Mouse (Mus musculus): Measurements from ENCODE around the gene Mpp5. TPM values are rescaled to one million over a fixed set of nuclear protein-coding genes. Genes with fewer than 3 reads are reported as not detected.

Gene Mpp5
- polyA plus RNA-seq, 1 experiment, result 2.6 TPM

DNA sequence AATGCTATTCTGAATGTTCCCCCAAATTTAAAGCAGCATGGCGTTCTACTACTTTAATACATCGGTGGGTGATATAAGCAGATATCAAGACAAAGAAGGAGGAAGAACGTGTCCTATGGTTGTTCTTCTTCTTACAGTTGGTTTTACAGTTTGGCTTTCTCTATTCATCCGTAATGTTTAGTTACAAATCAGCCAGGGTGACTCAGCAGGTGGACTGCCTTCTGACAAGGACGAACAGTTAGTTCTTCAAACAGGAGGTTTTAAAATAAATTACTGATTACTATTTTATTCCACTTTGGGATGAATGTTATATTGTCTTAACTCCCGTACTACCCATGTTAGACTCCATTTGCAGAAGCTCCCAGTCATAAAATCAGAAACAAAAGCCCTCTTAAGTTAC lies 2.5 kb upstream of the Mpp5 start:
- Histone ChIP-seq H3ac (ENCODE audit: control insufficient read depth, insufficient read length, low read depth) (no peak overlapping the region), H3K36me3 (ENCODE audit: control insufficient read depth, insufficient read depth) (no peaks in the 10 kb centered on the region), H3K79me3 (ENCODE audit: low read depth) (peaks cover 12% of the 10 kb centered on the region), H3K27me3 (ENCODE audit: control insufficient read depth, insufficient read depth, insufficient read length) (no peaks in the 10 kb centered on the region), H3K4me3 (ENCODE audit: insufficient read depth, poor library complexity, severe bottlenecking) (no peak overlapping the region), H3K79me2 (ENCODE audit: control insufficient read depth, insufficient read depth) (peaks cover 21% of the 10 kb centered on the region)
- TF ChIP-seq MAX (IDR thresholded peaks at IDR 0.05), result no peak
- no peak for TF ChIP-seq USF1 (IDR thresholded peaks at IDR 0.05; ENCODE audit: low read depth)
- no peak for TF ChIP-seq MYOG (IDR thresholded peaks at IDR 0.05; ENCODE audit: control insufficient read depth, extremely low read depth, insufficient read length)
- TF ChIP-seq CEBPB (IDR thresholded peaks at IDR 0.05; ENCODE audit: low read depth), result no peak
- no peak for TF ChIP-seq FOSL1 (IDR thresholded peaks at IDR 0.05; ENCODE audit: insufficient read depth, low read length, poor library complexity, severe bottlenecking)
- no peak for TF ChIP-seq CTCF (IDR thresholded peaks at IDR 0.05; ENCODE audit: control insufficient read depth, insufficient read depth, insufficient read length)
- no peak for TF ChIP-seq MYOD1 (IDR thresholded peaks at IDR 0.05; ENCODE audit: control insufficient read depth, insufficient read length, low read depth)

DNA sequence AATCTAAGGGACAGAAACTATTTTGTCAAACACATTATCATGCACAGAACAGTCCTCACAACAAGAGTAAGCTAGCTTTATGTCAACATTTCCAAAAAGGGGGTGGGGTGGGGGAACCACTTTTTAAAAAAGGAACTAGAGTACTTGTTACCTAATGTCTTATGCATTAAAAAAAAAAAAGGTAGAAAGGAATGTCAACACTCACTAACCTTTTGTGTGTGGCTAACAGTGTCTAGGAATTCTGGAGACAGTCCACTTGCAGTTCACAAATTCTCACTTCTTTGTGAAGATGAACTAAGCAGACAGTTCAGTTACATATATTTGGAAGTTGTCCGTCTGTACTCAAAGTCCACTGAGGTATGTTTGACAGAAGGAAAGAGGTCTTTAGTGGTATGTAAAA lies 1.3 kb upstream of the Mpp5 start:
- TF ChIP-seq MYOD1 (IDR thresholded peaks at IDR 0.05; ENCODE audit: control insufficient read depth, insufficient read length, low read depth) (no peak), CEBPB (IDR thresholded peaks at IDR 0.05; ENCODE audit: low read depth) (no peak), MYOG (IDR thresholded peaks at IDR 0.05; ENCODE audit: control insufficient read depth, extremely low read depth, insufficient read length) (no peak), USF1 (IDR thresholded peaks at IDR 0.05; ENCODE audit: low read depth) (no peak), MAX (IDR thresholded peaks at IDR 0.05) (no peak), CTCF (IDR thresholded peaks at IDR 0.05; ENCODE audit: control insufficient read depth, insufficient read depth, insufficient read length) (no peak), FOSL1 (IDR thresholded peaks at IDR 0.05; ENCODE audit: insufficient read depth, low read length, poor library complexity, severe bottlenecking) (no peak)
- Histone ChIP-seq H3K27me3 (ENCODE audit: control insufficient read depth, insufficient read depth, insufficient read length) (no peaks in the 10 kb centered on the region), H3K79me2 (ENCODE audit: control insufficient read depth, insufficient read depth) (peaks cover 32% of the 10 kb centered on the region), H3K4me3 (ENCODE audit: insufficient read depth, poor library complexity, severe bottlenecking) (no peak overlapping the region), H3K36me3 (ENCODE audit: control insufficient read depth, insufficient read depth) (no peaks in the 10 kb centered on the region), H3ac (ENCODE audit: control insufficient read depth, insufficient read length, low read depth) (no peak overlapping the region), H3K79me3 (ENCODE audit: low read depth) (peaks cover 18% of the 10 kb centered on the region)

DNA sequence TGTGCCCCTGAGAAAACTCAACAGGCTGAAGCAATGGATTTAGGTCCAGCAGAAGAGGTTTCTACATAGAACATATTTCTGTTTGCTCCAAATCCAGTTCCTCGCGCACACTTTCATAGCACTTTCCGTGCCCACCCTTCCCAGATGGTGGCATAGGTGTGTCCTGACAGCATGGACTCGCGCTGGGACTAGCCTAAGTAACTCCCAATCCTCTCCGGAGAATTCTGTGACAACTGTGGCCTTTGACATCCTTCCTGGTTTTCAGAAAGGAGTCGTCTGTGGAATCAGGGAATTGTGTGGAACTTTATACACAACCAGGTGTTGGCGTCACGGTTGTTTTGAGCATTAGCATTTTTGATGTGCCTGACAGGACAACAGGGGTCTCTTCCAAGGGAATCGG lies 594 bp upstream of the Mpp5 start:
- Histone ChIP-seq H3K79me2 (ENCODE audit: control insufficient read depth, insufficient read depth) (peaks cover 39% of the 10 kb centered on the region), H3ac (ENCODE audit: control insufficient read depth, insufficient read length, low read depth) (peak overlapping the region; percentile 64), H3K36me3 (ENCODE audit: control insufficient read depth, insufficient read depth) (no peaks in the 10 kb centered on the region), H3K4me3 (ENCODE audit: insufficient read depth, poor library complexity, severe bottlenecking) (peak overlapping the region; percentile 26), H3K27me3 (ENCODE audit: control insufficient read depth, insufficient read depth, insufficient read length) (no peaks in the 10 kb centered on the region), H3K79me3 (ENCODE audit: low read depth) (peaks cover 22% of the 10 kb centered on the region)
- no peak for TF ChIP-seq USF1 (IDR thresholded peaks at IDR 0.05; ENCODE audit: low read depth)
- no peak for TF ChIP-seq MAX (IDR thresholded peaks at IDR 0.05)
- no peak for TF ChIP-seq MYOG (IDR thresholded peaks at IDR 0.05; ENCODE audit: control insufficient read depth, extremely low read depth, insufficient read length)
- TF ChIP-seq MYOD1 (IDR thresholded peaks at IDR 0.05; ENCODE audit: control insufficient read depth, insufficient read length, low read depth), result no peak
- no peak for TF ChIP-seq CTCF (IDR thresholded peaks at IDR 0.05; ENCODE audit: control insufficient read depth, insufficient read depth, insufficient read length)
- TF ChIP-seq CEBPB (IDR thresholded peaks at IDR 0.05; ENCODE audit: low read depth), result no peak
- no peak for TF ChIP-seq FOSL1 (IDR thresholded peaks at IDR 0.05; ENCODE audit: insufficient read depth, low read length, poor library complexity, severe bottlenecking)

DNA sequence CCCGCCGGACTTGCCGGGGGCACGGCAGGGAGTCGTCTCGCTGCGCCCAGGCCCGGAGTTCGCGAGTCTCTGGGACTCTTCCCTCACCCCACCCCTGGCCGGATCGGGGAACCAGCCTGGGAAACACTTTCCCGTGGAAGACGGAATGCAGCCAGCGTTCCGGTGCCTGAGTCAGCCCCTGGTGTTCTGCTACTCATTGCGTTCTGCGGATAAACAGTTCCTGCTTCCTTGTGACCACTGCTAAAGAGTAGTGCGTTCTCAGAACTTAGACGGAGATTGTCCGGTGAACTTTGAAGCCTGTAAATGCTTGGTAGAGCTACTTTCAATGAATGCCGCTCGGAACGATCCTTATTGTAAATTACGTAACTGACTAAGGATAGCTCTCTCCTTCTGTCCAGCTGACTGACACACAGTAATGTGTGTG lies 683 bp downstream of the Mpp5 start:
- Histone ChIP-seq H3K27me3 (ENCODE audit: control insufficient read depth, insufficient read depth, insufficient read length) (no peaks in the 10 kb centered on the region), H3K4me3 (ENCODE audit: insufficient read depth, poor library complexity, severe bottlenecking) (peak overlapping the region; percentile 60), H3K79me3 (ENCODE audit: low read depth) (peaks cover 25% of the 10 kb centered on the region), H3K79me2 (ENCODE audit: control insufficient read depth, insufficient read depth) (peaks cover 43% of the 10 kb centered on the region), H3K36me3 (ENCODE audit: control insufficient read depth, insufficient read depth) (no peaks in the 10 kb centered on the region), H3ac (ENCODE audit: control insufficient read depth, insufficient read length, low read depth) (peak overlapping the region; percentile 68)
- TF ChIP-seq CEBPB (IDR thresholded peaks at IDR 0.05; ENCODE audit: low read depth), result no peak
- TF ChIP-seq MYOG (IDR thresholded peaks at IDR 0.05; ENCODE audit: control insufficient read depth, extremely low read depth, insufficient read length), result no peak
- TF ChIP-seq MAX (IDR thresholded peaks at IDR 0.05), result no peak
- no peak for TF ChIP-seq CTCF (IDR thresholded peaks at IDR 0.05; ENCODE audit: control insufficient read depth, insufficient read depth, insufficient read length)
- no peak for TF ChIP-seq USF1 (IDR thresholded peaks at IDR 0.05; ENCODE audit: low read depth)
- no peak for TF ChIP-seq MYOD1 (IDR thresholded peaks at IDR 0.05; ENCODE audit: control insufficient read depth, insufficient read length, low read depth)
- no peak for TF ChIP-seq FOSL1 (IDR thresholded peaks at IDR 0.05; ENCODE audit: insufficient read depth, low read length, poor library complexity, severe bottlenecking)

DNA sequence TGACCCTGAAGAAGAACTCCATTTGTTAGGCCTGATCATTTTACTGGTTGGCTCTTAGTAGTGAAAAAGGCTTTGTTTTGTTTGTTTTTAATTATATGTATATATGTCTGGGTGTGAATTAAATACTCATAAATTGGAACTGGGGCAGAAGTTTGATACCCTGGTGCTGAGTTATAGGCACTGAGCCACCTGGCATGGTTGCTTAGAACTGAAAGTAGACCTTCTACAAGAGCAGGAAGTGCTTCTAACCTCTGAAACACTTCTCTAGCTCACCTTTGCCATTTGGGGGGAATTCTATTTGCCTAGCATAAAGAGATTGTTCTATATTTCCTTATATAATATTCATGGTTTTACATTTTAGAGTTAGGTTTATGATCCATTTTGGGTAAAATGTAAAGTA lies 13.3 kb downstream of the Mpp5 start:
- Histone ChIP-seq H3ac (ENCODE audit: control insufficient read depth, insufficient read length, low read depth) (no peak overlapping the region), H3K27me3 (ENCODE audit: control insufficient read depth, insufficient read depth, insufficient read length) (no peaks in the 10 kb centered on the region), H3K4me3 (ENCODE audit: insufficient read depth, poor library complexity, severe bottlenecking) (no peak overlapping the region), H3K36me3 (ENCODE audit: control insufficient read depth, insufficient read depth) (no peaks in the 10 kb centered on the region), H3K79me3 (ENCODE audit: low read depth) (peaks cover 14% of the 10 kb centered on the region), H3K79me2 (ENCODE audit: control insufficient read depth, insufficient read depth) (peaks cover 61% of the 10 kb centered on the region)
- no peak for TF ChIP-seq MAX (IDR thresholded peaks at IDR 0.05)
- no peak for TF ChIP-seq USF1 (IDR thresholded peaks at IDR 0.05; ENCODE audit: low read depth)
- TF ChIP-seq CEBPB (IDR thresholded peaks at IDR 0.05; ENCODE audit: low read depth), result no peak
- no peak for TF ChIP-seq CTCF (IDR thresholded peaks at IDR 0.05; ENCODE audit: control insufficient read depth, insufficient read depth, insufficient read length)
- no peak for TF ChIP-seq FOSL1 (IDR thresholded peaks at IDR 0.05; ENCODE audit: insufficient read depth, low read length, poor library complexity, severe bottlenecking)
- no peak for TF ChIP-seq MYOG (IDR thresholded peaks at IDR 0.05; ENCODE audit: control insufficient read depth, extremely low read depth, insufficient read length)
- no peak for TF ChIP-seq MYOD1 (IDR thresholded peaks at IDR 0.05; ENCODE audit: control insufficient read depth, insufficient read length, low read depth)
